Mouse (Mus musculus) MEL (cell line): ENCODE results near the gene Zfp668.
"Not testable (repeated sequence)": the region's sequence is repeated elsewhere in the genome, so short reads cannot be mapped to it uniquely, and the experiment has no call there.

Experiments used
- E2F4 ChIP-seq: IDR thresholded peaks from 2 replicates; pipeline ENCODE4 v1.6.1; 2011; ENCODE audit warnings: low read depth, low read length, improper control_type of control experiment, borderline replicate concordance
- GATA1 ChIP-seq: IDR thresholded peaks from 2 replicates; pipeline ENCODE4 v1.6.1; 2011; ENCODE audit warnings: low read depth, low read length, improper control_type of control experiment
- HCFC1 ChIP-seq: IDR thresholded peaks from 2 replicates; pipeline ENCODE4 v1.6.1; 2012; ENCODE audit warnings: low read depth, mild to moderate bottlenecking, inconsistent platforms, low read length, improper control_type of control experiment, moderate library complexity
- NELFE ChIP-seq: IDR thresholded peaks from 2 replicates; pipeline ENCODE4 v1.6.1; 2011; ENCODE audit warnings: low read depth, low read length, improper control_type of control experiment
- USF1 ChIP-seq: IDR thresholded peaks from 2 replicates; pipeline ENCODE4 v1.6.1; 2014; ENCODE audit warnings: low read depth, mild to moderate bottlenecking, inconsistent platforms, low read length, improper control_type of control experiment, moderate library complexity
- USF2 ChIP-seq, 2 experiments: IDR thresholded peaks; 2 replicates each; pipeline ENCODE4 v1.6.1; 2011 to 2012; ENCODE audit warnings: improper control_type of control experiment in 2 of 2, low read length in 2 of 2, borderline replicate concordance in 1 of 2, inconsistent platforms in 1 of 2, low read depth in 1 of 2, mild to moderate bottlenecking in 1 of 2; ENCODE audit not compliant: insufficient read depth in 1 of 2
- ZMIZ1 ChIP-seq: IDR thresholded peaks from 2 replicates; pipeline ENCODE4 v1.6.1; 2012; ENCODE audit warnings: low read depth, mild to moderate bottlenecking, inconsistent platforms, low read length, improper control_type of control experiment, moderate library complexity

DNA sequence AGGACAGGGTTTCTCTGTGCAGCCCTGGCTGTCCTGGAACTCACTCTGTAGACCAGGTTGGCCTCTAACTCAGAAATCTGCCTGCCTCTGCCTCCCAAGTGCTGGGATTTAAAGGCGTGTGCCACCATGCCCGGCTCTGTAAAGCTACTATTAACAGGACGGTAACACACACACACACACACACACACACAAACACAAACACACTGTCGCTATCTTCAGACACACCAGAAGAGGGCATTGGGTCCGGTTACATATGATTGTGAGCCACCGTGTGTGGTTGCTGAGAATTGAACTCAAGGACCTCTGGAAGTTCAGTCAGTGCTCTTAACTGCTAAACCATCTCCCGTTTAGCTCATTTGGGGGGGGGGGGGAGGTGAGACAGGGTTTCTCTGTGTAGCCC, 19.3 kb upstream of the Zfp668 start:
- not testable (repeated sequence) for TF ChIP-seq ZMIZ1; HCFC1; USF2 (IDR thresholded peaks at IDR 0.05; ENCODE audit: borderline replicate concordance in 1 of 2, insufficient read depth in 1 of 2, low read depth in 1 of 2, low read length in 2 of 2); E2F4; GATA1; USF1; NELFE
